Mouse (Mus musculus): ENCODE data around the gene 9130019O22Rik.

- no peak for TF ChIP-seq CTCF (IDR thresholded peaks at IDR 0.05; ENCODE audit: control insufficient read depth, insufficient read depth, low read length)
- TF ChIP-seq POLR2A (IDR thresholded peaks at IDR 0.05; ENCODE audit: borderline replicate concordance, control insufficient read depth, low read depth, low read length) = no peak
Measured at GRCm38 (mm10) chr7:127393944-127394333, 7.0 kb upstream of the 9130019O22Rik start.
